Mouse (Mus musculus): ENCODE measurements at regions not wholly inside any gene's neighbourhood (a gene's known extent, or its start where the extent isn't known, plus 50 kb on each side); places are given as distances from the start of the nearest gene placed in this dataset.

DNA sequence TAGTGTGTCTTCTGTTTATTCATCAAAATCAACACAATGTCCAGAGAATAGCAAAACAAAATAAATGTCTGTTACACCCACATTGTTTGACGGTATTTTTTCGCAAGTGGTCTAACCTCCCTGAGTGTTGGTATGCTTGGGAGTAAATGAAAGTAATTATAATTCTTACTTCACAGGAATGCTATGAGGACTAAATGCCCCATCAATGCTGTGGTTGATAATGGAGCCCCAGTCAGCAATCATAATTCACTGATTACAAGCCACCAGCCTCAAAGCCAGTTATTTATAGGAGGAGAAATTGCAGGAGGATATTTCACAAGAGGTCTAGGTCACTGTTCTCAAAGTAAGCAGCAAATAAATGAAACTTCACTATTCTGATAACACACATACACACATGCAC, 129.6 kb upstream of the Hand2 start:
- Histone ChIP-seq H3K4me3 (ENCODE audit: insufficient read depth, poor library complexity, severe bottlenecking) (no peak overlapping the region), H3K27me3 (ENCODE audit: control insufficient read depth, insufficient read depth, insufficient read length) (no peaks in the 10 kb centered on the region), H3K79me2 (ENCODE audit: control insufficient read depth, insufficient read depth) (no peaks in the 10 kb centered on the region)

DNA sequence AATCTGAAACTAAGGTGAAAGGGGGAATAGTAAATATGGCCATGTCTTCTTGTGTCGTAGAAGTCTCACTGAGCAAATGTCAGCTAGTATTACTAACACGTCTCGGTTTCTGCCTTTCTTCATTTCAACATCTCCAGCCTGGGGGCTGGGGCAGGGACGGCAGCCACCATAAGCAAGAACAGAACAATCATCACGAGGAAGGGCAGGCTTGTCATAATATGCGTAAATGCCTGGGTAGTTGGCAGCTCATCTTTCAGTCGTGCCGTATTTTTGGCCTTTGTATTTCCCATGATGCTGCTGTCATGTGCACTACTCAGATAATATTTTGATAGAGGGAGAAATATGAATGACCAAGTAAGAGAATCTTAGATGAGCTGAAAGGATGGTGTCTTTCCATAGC, 120.5 kb upstream of the Hand2 start:
- Histone ChIP-seq H3K4me3 (ENCODE audit: insufficient read depth, poor library complexity, severe bottlenecking) (no peak overlapping the region), H3ac (ENCODE audit: control insufficient read depth, insufficient read length, low read depth) (no peak overlapping the region), H3K79me3 (ENCODE audit: low read depth) (no peaks in the 10 kb centered on the region), H3K36me3 (ENCODE audit: control insufficient read depth, insufficient read depth) (no peaks in the 10 kb centered on the region), H3K79me2 (ENCODE audit: control insufficient read depth, insufficient read depth) (no peaks in the 10 kb centered on the region), H3K27me3 (ENCODE audit: control insufficient read depth, insufficient read depth, insufficient read length) (no peaks in the 10 kb centered on the region)
- TF ChIP-seq MYOD1 (IDR thresholded peaks at IDR 0.05; ENCODE audit: control insufficient read depth, insufficient read length, low read depth), result no peak
- no peak for TF ChIP-seq MYOG (IDR thresholded peaks at IDR 0.05; ENCODE audit: control insufficient read depth, extremely low read depth, insufficient read length)
- no peak for TF ChIP-seq FOSL1 (IDR thresholded peaks at IDR 0.05; ENCODE audit: insufficient read depth, low read length, poor library complexity, severe bottlenecking)
- no peak for TF ChIP-seq CEBPB (IDR thresholded peaks at IDR 0.05; ENCODE audit: low read depth)
- TF ChIP-seq CTCF (IDR thresholded peaks at IDR 0.05; ENCODE audit: control insufficient read depth, insufficient read depth, insufficient read length), result no peak
- no peak for TF ChIP-seq USF1 (IDR thresholded peaks at IDR 0.05; ENCODE audit: low read depth)

More for the DNA sequence above, 129.6 kb upstream of the Hand2 start:
- no peak overlapping the region for H3ac ChIP-seq (ENCODE audit: control insufficient read depth, insufficient read length, low read depth)
- no peak for TF ChIP-seq FOSL1 (IDR thresholded peaks at IDR 0.05; ENCODE audit: insufficient read depth, low read length, poor library complexity, severe bottlenecking)
- H3K79me3 ChIP-seq (ENCODE audit: low read depth), result no peaks in the 10 kb centered on the region
- H3K36me3 ChIP-seq (ENCODE audit: control insufficient read depth, insufficient read depth), result no peaks in the 10 kb centered on the region

DNA sequence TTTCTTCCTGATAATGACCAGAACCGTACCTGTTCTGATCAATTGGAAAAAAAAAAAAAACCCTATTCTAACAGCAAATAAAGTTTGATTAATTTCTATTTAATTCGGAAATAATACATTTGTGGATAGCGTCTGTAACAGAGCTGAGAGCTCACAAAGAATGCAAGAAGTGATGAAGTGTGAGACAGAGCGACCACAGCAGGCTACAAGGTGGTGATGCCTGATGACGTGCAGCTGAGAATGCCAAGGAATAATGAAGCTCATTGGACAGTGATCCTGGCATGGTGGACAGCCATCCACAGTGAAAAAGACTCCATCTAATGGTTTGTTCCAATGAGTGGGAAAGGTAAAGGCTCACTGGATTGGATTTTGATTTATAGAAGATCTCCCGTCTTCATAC, 111.2 kb upstream of the Hand2 start:
- H3K79me2 ChIP-seq (ENCODE audit: control insufficient read depth, insufficient read depth), result no peaks in the 10 kb centered on the region
- H3K79me3 ChIP-seq (ENCODE audit: low read depth), result no peaks in the 10 kb centered on the region
- no peak overlapping the region for H3ac ChIP-seq (ENCODE audit: control insufficient read depth, insufficient read length, low read depth)
- no peaks in the 10 kb centered on the region for H3K27me3 ChIP-seq (ENCODE audit: control insufficient read depth, insufficient read depth, insufficient read length)
- H3K4me3 ChIP-seq (ENCODE audit: insufficient read depth, poor library complexity, severe bottlenecking), result no peak overlapping the region
- no peaks in the 10 kb centered on the region for H3K36me3 ChIP-seq (ENCODE audit: control insufficient read depth, insufficient read depth)
- TF ChIP-seq CEBPB (IDR thresholded peaks at IDR 0.05; ENCODE audit: low read depth), result no peak
- TF ChIP-seq USF1 (IDR thresholded peaks at IDR 0.05; ENCODE audit: low read depth), result no peak
- no peak for TF ChIP-seq MAX (IDR thresholded peaks at IDR 0.05)
- TF ChIP-seq CTCF (IDR thresholded peaks at IDR 0.05; ENCODE audit: control insufficient read depth, insufficient read depth, insufficient read length), result no peak
- TF ChIP-seq MYOD1 (IDR thresholded peaks at IDR 0.05; ENCODE audit: control insufficient read depth, insufficient read length, low read depth), result no peak
- TF ChIP-seq MYOG (IDR thresholded peaks at IDR 0.05; ENCODE audit: control insufficient read depth, extremely low read depth, insufficient read length), result no peak
- TF ChIP-seq FOSL1 (IDR thresholded peaks at IDR 0.05; ENCODE audit: insufficient read depth, low read length, poor library complexity, severe bottlenecking), result no peak

DNA sequence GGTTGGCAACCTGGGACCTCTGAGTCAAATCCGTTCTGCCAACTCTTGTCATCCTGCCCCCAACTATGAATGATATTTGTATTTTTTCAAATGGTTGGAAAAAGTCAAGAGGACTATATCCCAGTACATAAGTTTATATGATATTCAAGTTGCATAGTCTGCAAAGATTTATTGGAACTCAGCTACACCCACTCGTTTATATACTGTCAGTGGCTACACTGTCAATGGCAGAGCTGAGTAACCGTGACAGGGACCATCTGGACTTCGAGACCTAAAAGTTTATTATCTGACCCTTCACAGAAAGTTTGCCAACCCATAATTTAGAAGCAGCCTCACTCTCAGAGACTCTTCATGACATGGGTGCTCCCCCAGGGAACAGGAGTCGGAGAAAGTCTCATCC, 107.7 kb upstream of the Hand2 start:
- no peak overlapping the region for H3ac ChIP-seq (ENCODE audit: control insufficient read depth, insufficient read length, low read depth)
- no peaks in the 10 kb centered on the region for H3K79me2 ChIP-seq (ENCODE audit: control insufficient read depth, insufficient read depth)
- H3K79me3 ChIP-seq (ENCODE audit: low read depth), result no peaks in the 10 kb centered on the region
- H3K4me3 ChIP-seq (ENCODE audit: insufficient read depth, poor library complexity, severe bottlenecking), result no peak overlapping the region
- no peaks in the 10 kb centered on the region for H3K27me3 ChIP-seq (ENCODE audit: control insufficient read depth, insufficient read depth, insufficient read length)
- TF ChIP-seq MYOD1 (IDR thresholded peaks at IDR 0.05; ENCODE audit: control insufficient read depth, insufficient read length, low read depth) (no peak), CEBPB (IDR thresholded peaks at IDR 0.05; ENCODE audit: low read depth) (no peak), USF1 (IDR thresholded peaks at IDR 0.05; ENCODE audit: low read depth) (no peak), CTCF (IDR thresholded peaks at IDR 0.05; ENCODE audit: control insufficient read depth, insufficient read depth, insufficient read length) (no peak), FOSL1 (IDR thresholded peaks at IDR 0.05; ENCODE audit: insufficient read depth, low read length, poor library complexity, severe bottlenecking) (no peak), MAX (IDR thresholded peaks at IDR 0.05) (no peak), MYOG (IDR thresholded peaks at IDR 0.05; ENCODE audit: control insufficient read depth, extremely low read depth, insufficient read length) (no peak)
- H3K36me3 ChIP-seq (ENCODE audit: control insufficient read depth, insufficient read depth), result no peaks in the 10 kb centered on the region

DNA sequence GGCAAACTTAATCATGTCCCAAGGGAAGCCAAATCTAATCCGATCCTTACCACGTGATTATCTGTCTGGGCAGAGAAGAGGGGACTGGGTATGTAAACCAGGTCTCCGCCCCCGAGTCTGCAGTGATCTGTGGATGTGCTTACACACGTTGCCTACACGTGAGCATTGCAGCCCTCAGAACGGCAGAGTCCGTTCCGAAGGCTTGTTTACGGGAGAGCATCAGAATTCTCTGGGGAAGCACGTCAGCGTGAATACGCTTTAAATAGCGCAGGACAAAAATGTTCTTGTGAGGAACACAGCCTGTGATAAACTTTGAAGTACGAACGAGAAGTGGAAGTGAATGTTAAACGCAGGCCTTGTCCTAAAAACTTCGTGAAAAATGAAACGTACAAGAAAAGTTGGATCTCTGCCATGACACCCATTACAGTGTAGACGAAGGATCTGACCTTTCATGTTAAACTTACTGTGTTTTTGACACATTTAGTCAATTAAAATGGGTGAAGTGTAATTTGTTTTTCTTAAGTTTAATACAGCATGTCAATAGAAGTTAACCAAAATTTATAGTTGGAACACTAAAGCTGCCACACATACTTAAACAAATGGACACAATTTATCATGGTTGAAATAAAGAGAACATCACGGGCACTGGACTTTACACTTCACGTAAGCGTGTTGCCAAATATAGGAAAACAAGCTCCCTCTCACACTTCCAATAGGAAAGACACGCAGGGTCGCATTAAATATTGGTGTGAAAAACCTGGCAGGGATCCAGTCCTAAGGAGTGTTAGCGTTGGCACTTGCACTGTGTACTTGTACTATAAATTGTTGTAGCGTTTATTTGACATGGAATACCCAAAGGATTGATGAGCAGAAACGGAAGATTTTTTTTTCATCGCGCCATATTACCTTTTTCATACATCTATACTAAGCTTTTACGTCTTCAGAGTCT, 106.5 kb upstream of the Hand2 start:
- Histone ChIP-seq H3K79me2 (ENCODE audit: control insufficient read depth, insufficient read depth) (no peaks in the 10 kb centered on the region), H3K4me3 (ENCODE audit: insufficient read depth, poor library complexity, severe bottlenecking) (no peak overlapping the region), H3K27me3 (ENCODE audit: control insufficient read depth, insufficient read depth, insufficient read length) (no peaks in the 10 kb centered on the region), H3K79me3 (ENCODE audit: low read depth) (no peaks in the 10 kb centered on the region), H3K36me3 (ENCODE audit: control insufficient read depth, insufficient read depth) (no peaks in the 10 kb centered on the region), H3ac (ENCODE audit: control insufficient read depth, insufficient read length, low read depth) (no peak overlapping the region)
- no peak for TF ChIP-seq CEBPB (IDR thresholded peaks at IDR 0.05; ENCODE audit: low read depth)
- no peak for TF ChIP-seq MAX (IDR thresholded peaks at IDR 0.05)
- TF ChIP-seq MYOD1 (IDR thresholded peaks at IDR 0.05; ENCODE audit: control insufficient read depth, insufficient read length, low read depth), result no peak
- no peak for TF ChIP-seq USF1 (IDR thresholded peaks at IDR 0.05; ENCODE audit: low read depth)
- no peak for TF ChIP-seq MYOG (IDR thresholded peaks at IDR 0.05; ENCODE audit: control insufficient read depth, extremely low read depth, insufficient read length)
- no peak for TF ChIP-seq FOSL1 (IDR thresholded peaks at IDR 0.05; ENCODE audit: insufficient read depth, low read length, poor library complexity, severe bottlenecking)
- TF ChIP-seq CTCF (IDR thresholded peaks at IDR 0.05; ENCODE audit: control insufficient read depth, insufficient read depth, insufficient read length), result no peak
